In genomic region chr17:90455904-90456303, GRCm38 (mm10) we compare ENCODE assay signal across 8 mouse cellular contexts.
DNase-seq lines count a peak whose midpoint lies in the region; ATAC-seq and TF ChIP-seq lines count a peak whose summit lies in the region.

No protein-coding gene starts in this region.

- TF ChIP-seq CTCF in heart, adult 2 months (IDR thresholded peaks at IDR 0.05) = no peak
- no peak for TF ChIP-seq CTCF in liver, postnatal 0 days (IDR thresholded peaks at IDR 0.05; ENCODE audit: low read depth)

- H3K9me3 ChIP-seq in heart, embryonic 11.5 days (replicated peaks; ENCODE audit: control insufficient read depth, low read length) = no peaks in the 10 kb centered on the region
- H3K9me3 ChIP-seq in embryonic facial prominence, embryonic 15.5 days (replicated peaks) = no peaks in the 10 kb centered on the region
- no peaks in the 10 kb centered on the region for H3K9me3 ChIP-seq in intestine, embryonic 16.5 days (ENCODE audit: control insufficient read depth, low read length)
- H3K9me3 ChIP-seq in liver, postnatal 0 days (ENCODE audit: low read length) = no peaks in the 10 kb centered on the region

- no peak for TF ChIP-seq POLR2A in heart, adult 2 months (IDR thresholded peaks at IDR 0.05; ENCODE audit: insufficient read depth, low read depth, low read length)

- intact Hi-C loops in heart, adult 2 months (cut with DNase I) = no loop called here

- H3K27me3 ChIP-seq in heart, embryonic 11.5 days (ENCODE audit: control insufficient read depth, insufficient read depth, low read length) = peaks cover 28% of the 10 kb centered on the region
- H3K27me3 ChIP-seq in heart, adult 2 months (ENCODE audit: control insufficient read depth, insufficient read depth, low read length) = peaks cover 11% of the 10 kb centered on the region
- peaks cover 33% of the 10 kb centered on the region for H3K27me3 ChIP-seq in embryonic facial prominence, embryonic 15.5 days
- peaks cover 26% of the 10 kb centered on the region for H3K27me3 ChIP-seq in intestine, embryonic 16.5 days (replicated peaks; ENCODE audit: control insufficient read depth, insufficient read depth, low read length)
- peaks cover 27% of the 10 kb centered on the region for H3K27me3 ChIP-seq in liver, postnatal 0 days (ENCODE audit: insufficient read depth, low read length)

- no peak for ATAC-seq in heart, embryonic 11.5 days (replicated peaks; ENCODE audit: insufficient number of reproducible peaks, low FRiP score, low TSS enrichment)
- ATAC-seq in embryonic facial prominence, embryonic 15.5 days (ENCODE audit: insufficient number of reproducible peaks, low FRiP score, low TSS enrichment, low read depth) = peak; percentile 65; the same call in 1 of the 2 replicates
- peak; percentile 81 for ATAC-seq in intestine, embryonic 16.5 days
- ATAC-seq in liver, postnatal 0 days = no peak

- H3K4me3 ChIP-seq in heart, embryonic 11.5 days (ENCODE audit: low read depth, low read length) = peak overlapping the region; percentile 57
- no peak overlapping the region for H3K4me3 ChIP-seq in heart, adult 2 months
- peak overlapping the region; percentile 49 for H3K4me3 ChIP-seq in embryonic facial prominence, embryonic 15.5 days (replicated peaks)
- peak overlapping the region; percentile 48 for H3K4me3 ChIP-seq in intestine, embryonic 16.5 days (ENCODE audit: low read length)
- H3K4me3 ChIP-seq in liver, postnatal 0 days (ENCODE audit: low read depth, low read length) = no peak overlapping the region

- peak overlapping the region; percentile 96 for H3K4me2 ChIP-seq in heart, embryonic 11.5 days
- peak overlapping the region; percentile 89 for H3K4me2 ChIP-seq in embryonic facial prominence, embryonic 15.5 days (replicated peaks)
- H3K4me2 ChIP-seq in intestine, embryonic 16.5 days (ENCODE audit: low read depth, low read length) = peak overlapping the region; percentile 87
- peak overlapping the region; percentile 20; the same call in 1 of the 2 replicates for H3K4me2 ChIP-seq in liver, postnatal 0 days (ENCODE audit: low read depth, low read length)

- H3K9ac ChIP-seq in heart, embryonic 11.5 days (ENCODE audit: low read depth, low read length) = no peak overlapping the region
- H3K9ac ChIP-seq in heart, adult 2 months (ENCODE audit: low read depth, low read length) = no peak overlapping the region
- no peak overlapping the region for H3K9ac ChIP-seq in embryonic facial prominence, embryonic 15.5 days
- H3K9ac ChIP-seq in intestine, embryonic 16.5 days (ENCODE audit: low read depth, low read length) = no peak overlapping the region
- no peak overlapping the region for H3K9ac ChIP-seq in liver, postnatal 0 days (replicated peaks)

- WGBS in heart, embryonic 11.5 days (ENCODE audit: insufficient replicate concordance) = under 1% methylated on average over 13 of the region's 13 CpGs
- under 1% methylated on average over 13 of the region's 13 CpGs for WGBS in heart, adult 2 months
- WGBS in embryonic facial prominence, embryonic 15.5 days = under 1% methylated on average over 13 of the region's 13 CpGs
- under 1% methylated on average over 13 of the region's 13 CpGs for WGBS in intestine, embryonic 16.5 days
- 1% methylated on average over 13 of the region's 13 CpGs for WGBS in liver, postnatal 0 days (ENCODE audit: insufficient replicate concordance)

- no peaks in the 10 kb centered on the region for H3K4me1 ChIP-seq in heart, embryonic 11.5 days (ENCODE audit: control insufficient read depth, insufficient read depth, low read length)
- peaks cover 2% of the 10 kb centered on the region; the same call in 1 of the 2 replicates for H3K4me1 ChIP-seq in heart, adult 2 months (ENCODE audit: control insufficient read depth, insufficient read depth, low read length)
- peaks cover 20% of the 10 kb centered on the region for H3K4me1 ChIP-seq in embryonic facial prominence, embryonic 15.5 days
- H3K4me1 ChIP-seq in intestine, embryonic 16.5 days (ENCODE audit: control insufficient read depth, insufficient read depth, low read length) = peaks cover 11% of the 10 kb centered on the region
- no peaks in the 10 kb centered on the region for H3K4me1 ChIP-seq in liver, postnatal 0 days (ENCODE audit: insufficient read depth)

- H3K36me3 ChIP-seq in heart, embryonic 11.5 days (ENCODE audit: control insufficient read depth, insufficient read depth, low read length) = no peaks in the 10 kb centered on the region
- H3K36me3 ChIP-seq in heart, adult 2 months (ENCODE audit: control insufficient read depth, insufficient read depth, low read length) = no peaks in the 10 kb centered on the region
- H3K36me3 ChIP-seq in embryonic facial prominence, embryonic 15.5 days = no peaks in the 10 kb centered on the region
- H3K36me3 ChIP-seq in intestine, embryonic 16.5 days (ENCODE audit: control insufficient read depth, insufficient read depth, low read length) = no peaks in the 10 kb centered on the region
- no peaks in the 10 kb centered on the region for H3K36me3 ChIP-seq in liver, postnatal 0 days (replicated peaks; ENCODE audit: insufficient read depth, low read length)

- TF ChIP-seq EP300 in heart, adult 2 months (IDR thresholded peaks at IDR 0.05; ENCODE audit: insufficient read depth, low read depth, low read length) = no peak
- no peak for TF ChIP-seq EP300 in liver, postnatal 0 days (IDR thresholded peaks at IDR 0.05; ENCODE audit: low read depth)

- H3K27ac ChIP-seq in heart, embryonic 11.5 days (ENCODE audit: low read depth, low read length) = no peak overlapping the region
- no peak overlapping the region for H3K27ac ChIP-seq in heart, adult 2 months
- H3K27ac ChIP-seq in embryonic facial prominence, embryonic 15.5 days (replicated peaks) = no peak overlapping the region
- H3K27ac ChIP-seq in intestine, embryonic 16.5 days (ENCODE audit: low read length) = no peak overlapping the region
- no peak overlapping the region for H3K27ac ChIP-seq in liver, postnatal 0 days (ENCODE audit: low read depth)

- no peaks in the 10 kb centered on the region for H3K79me2 ChIP-seq in heart, adult 2 months (replicated peaks; ENCODE audit: control insufficient read depth, insufficient read depth, low read length)

- DNase-seq in heart, adult 2 months = no peak
- DNase-seq in R1 (ENCODE audit: low read depth, low spot score) = peak; percentile 36
- peak; percentile 11 for DNase-seq in liver, postnatal 0 days
- DNase-seq in right cerebral cortex, postnatal 4 days = peak; percentile 49
- no peak for DNase-seq in adrenal gland, postnatal 4 days (ENCODE audit: low spot score in 2 of 2)

Comparison
In these comparisons a context has a peak if more than half of its experiments do, and no peak if none do; other contexts are left out.
1. H3K4me3 ChIP-seq: peak in heart, embryonic 11.5 days (single experiment), embryonic facial prominence, embryonic 15.5 days (single experiment) and intestine, embryonic 16.5 days (single experiment); none in heart, adult 2 months (single experiment) and liver, postnatal 0 days (single experiment).
2. ATAC-seq: peak in embryonic facial prominence, embryonic 15.5 days (single experiment) and intestine, embryonic 16.5 days (single experiment); none in heart, embryonic 11.5 days (single experiment) and liver, postnatal 0 days (single experiment).
3. H3K4me2 ChIP-seq: peak in every context shown above with its lines; median percentile 96 in heart, embryonic 11.5 days; 89 in embryonic facial prominence, embryonic 15.5 days; 87 in intestine, embryonic 16.5 days; 20 in liver, postnatal 0 days.
4. DNase-seq: peak in R1 (single experiment), liver, postnatal 0 days (single experiment) and right cerebral cortex, postnatal 4 days (single experiment); none in heart, adult 2 months (0 of 2) and adrenal gland, postnatal 4 days (0 of 2).